Comparison of ENCODE assay signal across 25 mouse cellular contexts in the genomic region with DNA sequence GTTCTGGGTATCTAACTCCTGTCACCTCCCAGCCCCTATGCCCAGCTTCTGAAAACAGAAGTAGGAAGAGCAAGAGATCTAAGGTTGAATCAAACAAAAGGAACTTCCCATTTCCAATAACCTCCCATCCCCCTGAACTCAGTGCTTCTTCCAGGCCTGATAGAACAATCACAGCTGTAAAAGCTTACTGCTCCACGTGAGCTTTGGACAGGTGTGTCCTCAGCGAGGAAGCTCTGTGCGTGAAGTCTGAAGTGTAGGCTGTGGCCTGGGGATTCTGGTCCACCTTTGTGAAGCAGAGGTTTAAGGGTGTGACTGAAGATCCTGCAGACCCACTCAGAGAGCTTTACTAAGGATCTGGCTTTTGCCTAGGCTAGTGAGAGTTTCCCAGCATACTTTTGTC. TPM values are rescaled to one million over a fixed set of nuclear protein-coding genes. Genes with fewer than 3 reads are reported as not detected.
DNase-seq lines count a peak whose midpoint lies in the region; ATAC-seq lines count a peak whose summit lies in the region.
"Had no signal": no experiment of that assay in that cellular context is flagged by ENCODE, and none has a peak within 500 bp of the region (broad histone marks: within the 10 kb centered on the region; RNA-seq: fewer than 3 reads in every experiment).

No protein-coding gene starts in this region.

- ATAC-seq in intestine, embryonic 16.5 days = peak; percentile 77
- ATAC-seq in megakaryocyte progenitor cell, adult 5-6 weeks (replicated peaks; ENCODE audit: poor library complexity) = peak; percentile 26; the same call in 1 of the 2 replicates
- ATAC-seq in activated CD4-positive, CD25-positive, alpha-beta regulatory T cell, adult 4 months = no peak
- ATAC-seq: CD4-positive, CD25-positive, alpha-beta regulatory T cell, adult 4 months; forebrain, embryonic 14.5 days; forebrain, postnatal 0 days; hindbrain, embryonic 16.5 days had no signal

- H3K27me3 ChIP-seq in intestine, embryonic 16.5 days (replicated peaks; ENCODE audit: control insufficient read depth, insufficient read depth, low read length) = no peaks in the 10 kb centered on the region
- H3K27me3 ChIP-seq: embryonic facial prominence, embryonic 12.5 days; embryonic facial prominence, embryonic 15.5 days; heart, embryonic 13.5 days; hindbrain, embryonic 13.5 days had no signal

- no peaks in the 10 kb centered on the region for H3K9me3 ChIP-seq in intestine, embryonic 16.5 days (ENCODE audit: control insufficient read depth, low read length)
- H3K9me3 ChIP-seq: embryonic facial prominence, embryonic 12.5 days; embryonic facial prominence, embryonic 15.5 days; heart, embryonic 10.5 days; heart, embryonic 13.5 days; hindbrain, embryonic 13.5 days had no signal

- H3K4me2 ChIP-seq in intestine, embryonic 16.5 days (ENCODE audit: low read depth, low read length) = no peak overlapping the region
- H3K4me2 ChIP-seq: embryonic facial prominence, embryonic 12.5 days; embryonic facial prominence, embryonic 15.5 days; heart, embryonic 13.5 days; hindbrain, embryonic 13.5 days had no signal

- 37% methylated on average over 3 of the region's 3 CpGs for WGBS in intestine, embryonic 16.5 days

- DNase-seq in ES-CJ7 (ENCODE audit: low read depth, low spot score) (peak; percentile 19), R1 (ENCODE audit: low read depth, low spot score) (peak; percentile 20)
- no peak for DNase-seq in ovary, postnatal 36 days (ENCODE audit: low spot score)
- DNase-seq in lung, postnatal 25 days (ENCODE audit: low spot score) = no peak
- DNase-seq: adrenal gland, adult 2 months; adrenal gland, postnatal 14 days; cerebellum, adult 11 months; cerebellum, adult 2 months; cerebellum, adult 9-11 months; cerebellum, postnatal 25 days; forebrain, postnatal 0 days; gastrocnemius, adult 2 months; gastrocnemius, postnatal 14 days; heart, adult 2 months had no signal

- no peak overlapping the region for H3K9ac ChIP-seq in intestine, embryonic 16.5 days (ENCODE audit: low read depth, low read length)
- H3K9ac ChIP-seq: embryonic facial prominence, embryonic 12.5 days; embryonic facial prominence, embryonic 15.5 days; forebrain, postnatal 0 days; heart, embryonic 13.5 days; hindbrain, embryonic 13.5 days had no signal

- H3K36me3 ChIP-seq in intestine, embryonic 16.5 days (ENCODE audit: control insufficient read depth, insufficient read depth, low read length) = no peaks in the 10 kb centered on the region
- H3K36me3 ChIP-seq: embryonic facial prominence, embryonic 12.5 days; embryonic facial prominence, embryonic 15.5 days; heart, embryonic 10.5 days; heart, embryonic 13.5 days; hindbrain, embryonic 13.5 days had no signal

- no peak overlapping the region for H3K4me3 ChIP-seq in intestine, embryonic 16.5 days (ENCODE audit: low read length)
- H3K4me3 ChIP-seq: embryonic facial prominence, embryonic 12.5 days; embryonic facial prominence, embryonic 15.5 days; gastrocnemius, adult 2 months; heart, adult 2 months; heart, embryonic 10.5 days; heart, embryonic 13.5 days; hindbrain, embryonic 13.5 days had no signal

- H3K27ac ChIP-seq in intestine, embryonic 16.5 days (ENCODE audit: low read length) = peak overlapping the region; percentile 64
- H3K27ac ChIP-seq: embryonic facial prominence, embryonic 12.5 days; embryonic facial prominence, embryonic 15.5 days; gastrocnemius, adult 2 months; heart, adult 2 months; heart, embryonic 10.5 days; heart, embryonic 13.5 days; hindbrain, embryonic 13.5 days had no signal

- H3K4me1 ChIP-seq in intestine, embryonic 16.5 days (ENCODE audit: control insufficient read depth, insufficient read depth, low read length) = peaks cover 13% of the 10 kb centered on the region
- H3K4me1 ChIP-seq: embryonic facial prominence, embryonic 12.5 days; heart, embryonic 10.5 days; hindbrain, embryonic 13.5 days had no signal

RNA-seq across cellular contexts. Expression of a gene that starts 33.0 kb away (rescaled TPM):
- polyA plus RNA-seq in intestine, embryonic 16.5 days (2015; fragmentation: Nextera tagmentation; extraction: Ambion mirVana) = 49.1 and 53.0 TPM in 2 replicates
- total RNA-seq in megakaryocyte progenitor cell, adult 5-6 weeks (2015) = 10.4 and 11.1 TPM in 2 replicates
- 8.9 and 14.0 TPM in 2 replicates for total RNA-seq in megakaryocyte progenitor cell, adult 5-6 weeks (2017)
- polyA plus RNA-seq in activated CD4-positive, CD25-positive, alpha-beta regulatory T cell, adult 4 months (2017; shearing (Covaris generic)) = under 1 TPM; 0.61 to 0.94 TPM

Comparison
In these comparisons a context has a peak if more than half of its experiments do, and no peak if none do; other contexts are left out.
1. DNase-seq: peak in ES-CJ7 (single experiment) and R1 (single experiment); none in ovary, postnatal 36 days (single experiment) and lung, postnatal 25 days (single experiment).
2. RNA of a gene that starts 33.0 kb away (polyA plus RNA-seq): 49.1 to 53.0 TPM in intestine, embryonic 16.5 days; 0.61 to 0.94 TPM in activated CD4-positive, CD25-positive, alpha-beta regulatory T cell, adult 4 months; every median in the first group is over 10 times any median in the second.